Mouse (Mus musculus): ENCODE data around the gene Vgf. TPM values are rescaled to one million over a fixed set of nuclear protein-coding genes. Genes with fewer than 3 reads are reported as not detected.

Vgf gene
- total RNA-seq, 4 experiments from 2014 or later: 4.4 to 20.9 (median 9.9) TPM

- peak; percentile 34 for DNase-seq
Observed at GRCm38 (mm10) chr5:137031076-137032032, 5.2 kb downstream of the Vgf start.

- no peak for DNase-seq
Observed at GRCm38 (mm10) chr5:137032033-137032421, 5.8 kb downstream of the Vgf start.

GRCm38 (mm10) chr5:137032641-137033074 is 6.5 kb downstream of the Vgf start:
- peak; percentile 83 for DNase-seq

- DNase-seq: no peak
Observed at GRCm38 (mm10) chr5:137036211-137036610, 10.0 kb downstream of the Vgf start.

- DNase-seq: no peak
Observed at GRCm38 (mm10) chr5:137039453-137039852, 13.3 kb downstream of the Vgf start.

GRCm38 (mm10) chr5:137041442-137041841 is 15.2 kb downstream of the Vgf start:
- no peak for DNase-seq

- DNase-seq: no peak
Observed at GRCm38 (mm10) chr5:137043997-137044396, 17.8 kb downstream of the Vgf start.

GRCm38 (mm10) chr5:137045402-137046323 is 19.5 kb downstream of the Vgf start, which contains the start of gene Ap1s1:
Gene Ap1s1, minus strand, starts transcription at chr5:137046135.
- peak; percentile 97 for DNase-seq

GRCm38 (mm10) chr5:137046324-137046718 is 20.1 kb downstream of the Vgf start:
- DNase-seq: no peak

GRCm38 (mm10) chr5:137046991-137047390 is 20.8 kb downstream of the Vgf start:
- DNase-seq: no peak

- DNase-seq: no peak
Observed at GRCm38 (mm10) chr5:137051125-137051524, 24.9 kb downstream of the Vgf start.

- no peak for DNase-seq
Observed at GRCm38 (mm10) chr5:137051914-137052505, 25.8 kb downstream of the Vgf start.

- DNase-seq: no peak
Observed at GRCm38 (mm10) chr5:137054299-137054698, 28.1 kb downstream of the Vgf start.

GRCm38 (mm10) chr5:137054873-137055272 is 28.7 kb downstream of the Vgf start:
- no peak for DNase-seq

GRCm38 (mm10) chr5:137061809-137062481 is 35.8 kb downstream of the Vgf start:
- DNase-seq: peak; percentile 74

GRCm38 (mm10) chr5:137062601-137063000 is 36.4 kb downstream of the Vgf start:
- no peak for DNase-seq

- no peak for DNase-seq
Observed at GRCm38 (mm10) chr5:137065454-137065853, 39.3 kb downstream of the Vgf start.

- no peak for DNase-seq
Observed at GRCm38 (mm10) chr5:137065923-137066322, 39.7 kb downstream of the Vgf start.

GRCm38 (mm10) chr5:137068711-137069110 is 42.5 kb downstream of the Vgf start:
- no peak for DNase-seq

- DNase-seq: no peak
Observed at GRCm38 (mm10) chr5:137070881-137071605, 44.9 kb downstream of the Vgf start.

All from adrenal gland, adult 8-10 months (tissue).